Mouse (Mus musculus): ENCODE results near the gene Tmbim6.
"Not testable (repeated sequence)": the region's sequence is repeated elsewhere in the genome, so short reads cannot be mapped to it uniquely, and the experiment has no call there.

The Tmbim6 gene

DNA sequence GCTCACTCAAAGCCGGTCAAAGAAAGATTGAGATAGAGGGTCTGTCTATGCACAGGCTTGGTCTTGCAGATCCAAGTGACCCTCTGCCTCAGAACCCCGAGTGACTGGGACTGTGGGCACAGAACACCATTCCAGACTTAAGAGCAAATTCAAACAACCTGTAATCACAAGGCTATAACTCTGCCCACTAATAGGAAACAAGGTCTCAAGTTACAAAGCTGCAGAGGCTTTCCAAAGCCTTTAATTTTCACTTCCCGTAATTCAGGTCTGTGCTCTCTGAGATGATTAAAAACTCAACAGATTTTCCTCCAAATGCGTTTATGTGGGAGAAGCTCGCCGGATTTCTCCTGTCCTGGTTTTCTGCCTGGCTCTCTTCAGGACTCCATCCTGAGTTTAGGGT lies 8.6 kb upstream of the Tmbim6 start:
- no peak for DNase-seq

DNA sequence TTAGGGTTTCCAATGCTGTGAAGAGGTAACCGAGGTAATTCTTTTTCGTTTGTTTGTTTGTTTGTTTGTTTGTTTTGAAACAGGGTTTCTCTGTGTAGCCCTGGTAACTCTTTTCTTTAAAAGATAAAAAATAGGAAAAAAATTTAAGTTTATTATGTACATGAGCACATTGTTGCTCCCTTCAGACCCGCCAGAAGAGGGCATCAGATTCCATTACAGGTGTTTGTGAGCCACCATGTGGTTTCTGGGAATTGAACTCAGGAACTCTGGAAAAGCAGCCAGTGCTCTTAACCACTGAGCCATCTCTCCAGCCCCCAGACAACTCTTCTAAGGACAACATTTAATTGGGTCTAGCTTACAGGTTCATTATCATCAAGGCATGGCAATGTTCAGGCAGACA lies 6.6 kb upstream of the Tmbim6 start:
- not testable (repeated sequence) for DNase-seq

DNA sequence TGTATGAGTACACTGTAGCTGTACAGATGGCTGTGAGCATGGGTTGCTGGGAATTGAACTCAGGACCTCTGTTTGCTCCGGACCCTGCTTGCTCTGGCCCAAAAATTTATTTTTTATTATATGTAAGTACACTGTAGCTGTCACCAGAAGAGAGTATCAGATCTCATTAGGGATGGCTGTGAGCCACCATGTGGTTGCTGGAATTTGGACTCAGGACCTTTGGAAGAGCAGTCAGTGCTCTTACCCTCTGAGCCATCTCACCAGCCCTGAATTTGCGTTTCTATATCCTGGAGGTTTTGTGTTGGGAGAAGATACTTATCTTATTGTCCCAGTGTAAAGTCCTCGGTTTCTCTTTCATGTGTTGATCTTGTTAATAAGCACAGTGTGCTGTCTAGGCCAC lies 5.9 kb upstream of the Tmbim6 start:
- DNase-seq, result no peak

DNA sequence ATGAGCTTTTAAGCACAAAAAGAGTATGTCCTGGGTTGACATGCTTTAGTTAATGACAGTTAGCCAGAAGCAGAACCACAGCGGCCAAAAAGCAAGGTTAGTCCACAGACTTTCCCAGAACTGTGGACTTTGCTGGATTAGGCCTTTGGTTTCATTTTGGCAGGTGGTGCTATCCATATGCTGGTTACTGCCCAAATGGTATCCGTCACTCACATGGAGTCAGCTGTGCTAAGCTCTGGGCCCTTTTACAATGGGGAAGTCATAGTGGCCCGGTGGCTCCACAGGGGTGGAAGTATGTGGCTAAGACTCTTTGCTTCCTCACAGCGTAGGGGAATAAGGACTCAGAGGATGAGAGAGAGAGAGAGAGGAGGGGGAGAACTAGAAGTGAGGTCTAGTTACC lies 4.7 kb upstream of the Tmbim6 start:
- DNase-seq, result no peak

DNA sequence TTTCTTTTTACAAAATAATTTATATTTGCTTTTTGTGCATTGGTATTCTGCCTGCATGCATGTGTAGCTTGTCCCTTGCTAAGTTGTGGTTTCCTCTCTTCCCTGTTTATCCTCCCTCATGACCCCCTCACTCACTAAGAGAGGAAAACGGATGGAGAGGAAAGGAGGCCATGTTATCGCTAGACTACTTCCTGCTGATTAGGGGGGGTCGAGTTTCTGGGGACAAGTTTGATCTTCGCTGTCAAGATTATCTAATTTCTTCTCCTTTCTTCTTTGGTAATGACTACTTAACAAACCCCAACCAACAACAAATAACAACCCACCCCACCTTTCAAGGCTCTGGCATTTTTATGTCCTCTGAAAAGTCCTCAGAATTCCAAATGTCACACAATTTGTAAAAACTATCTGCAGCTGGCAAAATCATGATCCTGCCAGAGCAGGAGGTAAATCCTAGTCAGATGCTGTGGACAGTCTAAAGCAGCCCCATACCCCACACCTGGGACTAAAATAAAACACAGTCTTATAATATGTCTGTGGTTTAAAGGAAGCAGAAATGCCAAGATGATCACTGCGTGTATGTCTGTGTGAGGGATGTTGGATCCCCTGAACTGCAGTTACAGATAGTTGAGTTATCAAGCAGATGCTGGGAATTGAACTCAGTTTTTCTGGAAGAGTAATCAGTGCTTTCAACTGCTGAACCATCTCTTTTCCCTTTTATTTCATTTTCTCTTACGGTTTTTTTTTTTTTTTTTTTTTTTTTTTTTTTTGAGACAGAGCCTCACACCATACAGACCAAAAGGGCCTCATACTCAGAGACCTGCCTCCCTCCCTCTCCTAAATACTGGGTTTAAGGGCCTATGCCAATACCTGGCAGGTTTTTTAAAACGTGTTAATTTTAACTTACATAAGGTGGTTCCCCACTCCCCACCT lies 1.9 kb upstream of the Tmbim6 start:
- DNase-seq, result no peak

DNA sequence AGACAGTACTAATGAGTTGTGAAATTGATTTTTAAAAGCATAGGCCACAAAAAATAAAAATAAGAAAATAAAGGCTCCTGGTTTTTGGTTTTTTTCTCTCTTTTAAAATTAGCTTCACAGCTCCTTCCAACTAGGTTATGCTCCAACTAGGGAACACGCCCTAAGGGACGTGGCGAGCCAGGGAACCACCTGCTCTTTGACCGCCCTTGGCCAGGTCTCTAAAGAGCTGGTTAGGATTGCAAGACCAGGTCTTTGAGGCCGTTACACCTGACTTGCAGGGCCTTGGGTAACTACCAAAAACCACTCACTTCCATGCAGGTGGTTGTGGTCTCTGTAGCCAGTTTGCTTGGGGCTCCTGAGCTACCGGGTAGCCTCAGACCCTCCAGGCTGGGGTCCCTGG lies 707 bp upstream of the Tmbim6 start:
- no peak for DNase-seq

DNA sequence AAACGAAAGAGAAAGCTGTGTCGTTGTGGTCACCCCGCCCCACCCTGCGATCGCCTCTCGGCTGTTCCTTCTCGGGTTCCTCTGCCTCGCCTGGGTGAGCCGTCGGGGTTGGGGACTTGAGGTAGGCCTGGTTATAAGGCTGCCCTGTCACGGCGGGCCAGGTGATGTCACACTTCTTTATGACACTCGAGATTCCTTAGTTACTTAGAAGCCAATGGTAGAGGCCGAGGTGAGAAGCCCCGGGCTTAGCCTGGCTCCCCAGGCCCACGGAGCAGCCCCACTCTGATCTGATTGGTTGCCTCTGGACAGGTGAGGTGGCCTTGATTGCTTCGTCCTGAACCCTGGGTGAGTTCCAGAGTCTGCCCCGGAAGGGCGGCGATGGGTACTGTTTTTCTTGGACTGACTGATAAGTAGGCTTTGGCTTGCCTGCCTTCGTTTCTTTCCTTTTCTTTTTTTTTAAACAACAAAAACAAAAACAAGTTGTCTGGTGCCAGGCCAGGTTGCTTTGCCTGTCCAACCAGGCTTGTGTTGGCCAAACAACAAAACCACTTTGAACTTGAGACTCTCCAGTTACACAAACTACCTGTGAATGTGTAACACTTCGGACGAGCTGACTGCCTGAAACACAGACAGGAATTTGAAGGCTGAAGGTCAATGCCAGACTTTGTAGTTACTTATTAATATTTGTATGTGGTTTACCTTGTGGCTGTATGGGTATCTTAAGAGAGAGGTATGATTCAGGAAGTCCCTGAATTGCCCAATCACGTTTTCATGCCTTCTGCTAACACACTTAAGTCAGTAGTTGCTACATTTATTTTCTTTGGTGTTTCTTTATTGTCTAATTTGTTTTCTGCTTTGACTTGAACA lies 937 bp downstream of the Tmbim6 start:
- DNase-seq, result peak in 1 of 2 experiments; percentile 59

DNA sequence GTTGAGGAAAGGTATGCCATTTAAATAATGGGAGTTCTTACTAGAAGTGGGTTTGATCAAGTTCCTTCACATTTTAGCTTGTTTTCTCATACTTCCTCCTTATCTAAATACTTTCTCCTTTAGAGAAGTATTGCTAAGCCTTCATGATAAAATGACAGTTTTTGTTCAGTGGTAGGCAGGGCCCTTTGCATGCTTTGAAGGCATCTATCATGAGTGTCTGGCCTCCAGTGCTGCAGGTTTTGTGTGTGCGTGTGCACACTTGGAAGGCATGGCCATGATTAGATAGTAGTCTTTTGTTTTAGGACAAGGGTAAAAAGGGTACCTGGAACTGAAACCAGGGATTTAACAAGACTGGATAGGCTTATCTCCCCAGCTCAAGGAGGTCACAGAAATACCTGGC lies 3.8 kb downstream of the Tmbim6 start:
- no peak for DNase-seq

DNA sequence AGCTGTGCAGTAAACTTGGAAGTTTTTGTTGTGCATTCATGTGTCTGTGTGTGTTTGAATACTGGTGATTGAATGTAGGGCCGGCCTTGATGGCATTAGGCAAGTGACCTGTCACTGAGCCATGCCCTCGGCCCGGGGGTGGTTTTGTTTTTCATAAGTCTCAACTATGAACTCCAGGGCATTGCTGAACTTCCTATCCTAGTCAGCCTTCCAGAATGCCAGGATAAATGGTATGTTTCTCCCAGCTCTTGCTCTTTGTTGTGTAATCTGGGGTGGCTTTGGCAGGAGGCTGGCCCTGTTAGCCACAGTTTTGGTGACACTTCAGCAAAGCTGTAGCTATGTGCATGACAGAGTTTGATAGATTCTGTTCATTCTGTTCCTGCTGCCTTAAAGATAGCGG lies 4.2 kb downstream of the Tmbim6 start:
- DNase-seq, result no peak

DNA sequence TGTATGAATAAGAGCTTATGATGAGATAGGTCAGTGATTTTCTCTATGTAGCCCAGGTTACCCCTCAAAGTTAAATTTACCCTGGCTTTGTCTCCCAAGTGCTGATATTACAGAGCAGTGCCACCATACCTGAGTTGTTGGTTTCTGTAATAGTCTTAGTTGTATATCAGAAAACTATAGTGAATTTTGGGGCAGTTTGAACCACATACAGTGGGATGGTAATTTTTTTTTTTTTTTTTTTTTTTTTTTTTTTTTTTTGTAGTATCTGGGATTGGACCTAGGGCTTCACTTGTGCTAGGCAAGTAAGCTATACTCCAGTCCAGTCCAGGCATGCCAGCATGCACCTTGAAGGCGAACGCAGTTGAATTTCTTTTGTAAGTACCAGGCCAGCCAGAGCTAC lies 4.9 kb downstream of the Tmbim6 start:
- no peak for DNase-seq

DNA sequence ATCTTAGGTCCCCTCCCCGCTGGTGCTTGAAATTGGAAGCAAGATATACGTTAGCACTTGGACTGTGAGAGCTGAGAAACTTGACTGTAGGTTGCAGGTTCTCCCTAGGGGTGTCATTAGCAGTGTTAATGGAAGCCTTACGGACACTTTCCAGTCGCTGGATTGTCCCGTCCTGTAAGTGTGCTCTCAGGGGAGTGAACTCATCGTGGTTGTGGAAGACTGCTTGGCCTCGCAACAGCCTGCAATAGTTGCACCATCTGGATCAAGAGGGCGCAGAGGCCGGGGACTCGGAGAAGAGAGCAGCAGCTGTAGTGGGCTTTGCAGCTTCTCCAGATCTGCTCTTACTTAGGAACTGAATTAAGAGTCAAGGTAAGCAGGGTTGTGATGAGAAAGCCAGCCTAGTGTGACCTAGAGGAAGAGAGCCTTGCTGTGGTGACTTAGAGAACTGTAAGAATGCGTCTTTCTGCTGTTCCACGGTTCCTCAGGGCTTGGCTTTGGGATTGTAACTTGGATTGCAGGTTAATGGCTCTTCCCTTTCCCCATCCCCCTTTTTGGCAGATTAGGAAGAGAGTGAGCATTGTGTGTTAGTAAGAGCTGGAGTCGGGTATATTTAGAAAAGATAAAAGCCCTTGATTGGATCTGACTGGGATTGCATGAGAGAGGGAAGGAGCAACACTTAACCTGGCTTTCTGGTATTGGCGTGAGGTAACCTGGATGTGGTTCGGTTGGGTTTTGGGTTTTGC lies 7.0 kb downstream of the Tmbim6 start:
- no peak for DNase-seq

DNA sequence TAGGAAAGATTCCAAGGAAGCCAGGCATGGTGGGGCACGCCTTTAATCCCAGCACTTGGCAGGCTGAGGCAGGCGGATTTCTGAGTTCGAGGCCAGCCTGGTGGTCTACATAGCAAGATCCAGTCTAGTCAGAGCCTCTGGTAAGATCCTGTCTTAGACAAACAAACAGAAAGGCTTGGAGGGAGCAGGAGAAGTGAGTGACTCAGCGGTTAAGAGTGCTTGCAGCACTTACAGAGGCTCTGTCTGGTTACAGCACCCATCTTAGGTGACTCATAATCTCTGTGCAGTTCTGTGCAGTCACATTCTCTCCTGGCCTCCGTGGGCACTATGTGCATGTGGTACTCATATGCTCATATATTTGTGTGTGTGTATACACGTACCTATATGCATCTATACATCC lies 7.9 kb downstream of the Tmbim6 start:
- no peak for DNase-seq

DNA sequence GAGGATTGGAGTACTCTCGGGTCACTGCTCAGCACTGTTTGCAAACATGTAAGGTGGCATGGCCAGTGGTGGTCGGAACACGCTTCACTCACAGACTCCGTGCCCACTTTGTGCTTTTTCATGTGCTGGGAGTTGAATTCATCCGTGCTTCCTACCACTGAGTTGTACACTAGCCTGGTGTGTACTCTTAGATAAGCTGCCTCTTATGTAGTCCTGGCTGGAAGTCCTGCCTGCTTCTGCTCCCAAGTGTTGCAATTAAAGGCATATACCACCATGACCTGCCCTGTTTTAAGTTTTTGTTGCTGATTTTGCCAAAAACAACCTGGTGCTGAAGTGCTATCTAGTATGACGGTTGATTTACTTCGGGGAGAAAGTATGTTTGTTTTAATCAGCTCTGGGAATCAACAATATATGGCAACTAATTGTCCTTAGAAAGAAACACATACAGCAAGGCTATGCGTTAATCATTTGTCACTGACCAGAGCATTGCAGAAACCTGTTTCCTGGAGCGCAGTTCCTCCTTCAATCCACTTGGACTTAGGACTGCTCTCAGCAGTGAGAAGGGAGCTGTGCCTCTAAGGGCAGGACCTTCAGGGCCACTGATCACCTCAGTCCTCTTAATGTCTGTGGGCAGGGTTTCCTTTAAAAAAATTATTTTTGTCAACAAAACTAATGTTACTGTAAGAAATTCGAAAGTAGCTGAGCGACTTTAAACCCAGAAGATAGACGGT lies 10.6 kb downstream of the Tmbim6 start:
- no peak for DNase-seq

DNA sequence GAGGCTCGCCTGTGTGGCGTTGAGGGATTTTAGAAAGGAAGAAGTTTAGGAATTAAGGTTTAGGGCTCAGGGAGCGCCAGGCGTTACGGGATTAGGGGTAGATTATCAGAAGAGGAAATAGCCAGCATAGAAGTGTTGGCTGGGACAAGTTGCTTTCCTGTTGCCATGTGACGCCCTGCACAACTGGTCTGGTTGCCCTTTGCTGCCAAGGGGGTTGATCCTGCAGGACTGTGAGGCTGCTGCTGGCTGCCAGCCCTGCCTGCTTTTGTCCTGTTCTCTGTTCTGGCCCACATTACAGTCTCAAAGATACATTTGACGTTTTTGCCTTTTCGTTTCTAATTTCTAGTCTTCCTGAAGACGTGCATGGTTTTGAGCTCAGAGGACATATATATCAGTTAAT lies 12.5 kb downstream of the Tmbim6 start:
- DNase-seq, result no peak

DNA sequence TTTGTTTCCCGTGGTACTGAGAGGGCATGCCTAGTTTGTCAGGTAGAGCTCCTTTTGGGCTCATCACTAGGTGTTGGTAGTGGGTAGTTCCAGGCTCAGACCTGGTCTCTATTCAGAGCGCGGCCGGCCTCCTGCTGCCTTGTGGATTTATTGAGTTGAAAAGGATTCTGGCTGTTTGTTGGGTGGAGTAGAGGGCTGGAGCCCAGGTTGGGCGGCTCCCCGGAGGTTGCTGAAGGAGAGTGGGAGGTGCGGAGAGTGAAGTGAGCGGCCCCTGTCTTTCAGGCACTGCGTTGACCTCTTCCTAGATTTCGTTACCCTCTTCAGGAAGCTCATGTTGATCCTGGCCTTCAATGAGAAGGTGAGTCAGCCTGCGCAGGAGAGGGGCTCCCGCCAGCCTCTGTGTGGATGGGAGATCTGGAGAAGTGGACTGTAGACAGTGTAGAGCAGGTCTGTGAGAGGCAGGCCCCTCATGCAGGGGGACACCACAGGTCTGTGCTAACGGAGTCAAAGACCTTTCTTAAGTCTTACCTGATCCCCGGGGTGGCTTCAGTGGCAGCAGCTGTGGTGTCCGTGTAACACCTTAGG lies 14.4 kb downstream of the Tmbim6 start:
- DNase-seq, result no peak

DNA sequence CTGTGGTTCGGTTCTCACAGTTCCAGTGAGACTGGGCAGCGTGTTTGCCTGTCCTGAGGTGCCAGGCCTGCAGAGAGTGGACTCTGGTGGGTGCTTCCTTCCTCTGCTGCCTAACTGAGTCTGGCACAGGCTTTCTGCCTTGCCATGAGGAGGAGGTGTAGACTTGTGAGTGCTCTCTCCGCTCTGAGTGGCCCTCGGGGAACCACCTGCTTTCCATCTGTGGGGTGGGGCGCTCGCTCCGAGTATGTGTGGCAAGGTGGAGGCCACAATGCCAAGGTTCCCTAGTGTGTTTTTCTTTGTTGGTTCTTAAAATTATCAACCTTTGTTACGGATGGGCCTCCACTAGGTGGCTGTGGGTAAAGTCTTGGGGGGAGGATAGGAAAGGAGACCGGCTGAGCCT lies 16.2 kb downstream of the Tmbim6 start:
- no peak for DNase-seq

DNA sequence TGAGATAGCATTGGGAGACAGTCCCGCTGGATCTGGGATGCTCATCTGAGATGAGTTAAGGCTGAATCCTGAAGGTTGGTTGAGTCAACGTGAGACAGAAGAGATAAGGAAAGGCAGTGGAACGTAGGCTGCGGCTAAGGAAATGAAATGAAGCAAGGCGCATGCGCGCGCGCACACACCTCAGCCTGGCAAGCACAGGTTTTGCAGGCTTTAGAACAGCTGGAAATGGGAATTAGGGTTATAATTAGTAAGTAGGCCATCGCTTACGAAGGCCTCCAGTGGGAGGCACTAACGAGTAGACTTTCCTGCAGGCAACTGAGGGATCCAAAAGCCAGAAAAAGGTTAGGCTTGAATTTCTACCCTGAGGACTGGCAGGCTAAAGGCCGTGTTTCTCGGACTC lies 19.1 kb downstream of the Tmbim6 start:
- no peak for DNase-seq

DNA sequence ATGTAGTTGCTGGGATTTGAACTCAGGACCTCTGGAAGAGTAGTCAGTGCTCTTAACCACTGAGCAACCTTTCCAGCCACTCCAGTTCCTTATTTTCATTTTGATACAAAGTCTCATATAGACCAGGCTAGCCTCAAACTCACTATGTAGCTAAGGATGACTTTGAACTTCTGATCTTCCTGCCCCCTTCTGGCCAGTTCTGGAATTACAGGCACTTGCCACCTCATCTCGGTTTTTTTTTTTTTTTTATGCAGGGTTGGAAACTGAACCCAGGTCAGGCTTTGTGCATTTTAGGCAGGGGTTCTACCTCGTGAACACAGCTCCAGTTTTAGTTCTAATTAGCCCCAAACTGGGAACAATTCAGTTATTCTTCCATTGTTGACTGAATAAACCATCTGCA lies 23.1 kb downstream of the Tmbim6 start:
- DNase-seq, result peak; percentile 66 to 74

DNA sequence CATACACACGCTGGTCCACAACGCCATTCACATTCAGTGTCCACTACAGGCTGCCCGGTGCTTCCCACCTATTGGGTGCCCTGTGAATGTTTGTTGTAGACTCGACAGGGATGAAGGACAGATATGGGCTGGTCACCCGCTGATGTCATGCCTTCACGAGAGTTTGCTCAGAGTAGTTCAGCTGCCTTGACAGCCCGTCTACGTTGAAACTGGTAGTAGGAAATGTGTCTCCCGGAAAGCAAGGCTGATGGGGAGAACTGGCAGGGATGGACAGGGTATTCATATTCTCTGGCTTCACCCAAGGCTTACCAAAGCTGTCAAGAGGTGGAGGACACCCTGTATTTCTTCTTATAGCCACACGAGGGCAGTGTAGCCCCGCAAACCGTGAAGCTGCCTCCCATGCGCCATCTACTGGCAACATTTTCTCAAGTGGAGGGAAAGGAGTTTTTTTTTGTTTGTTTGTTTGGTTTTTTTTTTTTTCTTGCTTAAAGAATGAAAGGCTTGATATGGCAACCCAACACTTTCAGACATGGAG lies 23.7 kb downstream of the Tmbim6 start:
- DNase-seq, result peak; percentile 82 to 90

DNA sequence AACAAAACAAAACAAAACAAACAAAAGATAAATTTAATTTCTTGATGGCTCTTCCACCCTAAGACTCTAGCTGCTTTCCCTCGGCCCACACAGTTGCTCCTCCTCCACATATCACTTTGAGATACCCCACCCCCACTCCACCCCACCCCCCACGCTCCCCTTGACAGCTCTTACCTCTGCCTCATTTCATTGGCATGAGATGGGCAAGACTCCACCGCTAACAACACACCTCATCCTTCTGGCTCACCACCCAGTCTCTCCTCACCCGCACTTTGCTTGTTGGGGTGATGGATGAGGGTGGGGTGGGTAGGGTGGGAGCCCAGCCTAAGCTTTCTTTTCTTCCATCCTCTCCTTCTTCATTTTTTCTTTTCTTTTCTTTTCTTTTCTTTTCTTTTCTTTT lies 24.3 kb downstream of the Tmbim6 start:
- DNase-seq, result no peak

DNA sequence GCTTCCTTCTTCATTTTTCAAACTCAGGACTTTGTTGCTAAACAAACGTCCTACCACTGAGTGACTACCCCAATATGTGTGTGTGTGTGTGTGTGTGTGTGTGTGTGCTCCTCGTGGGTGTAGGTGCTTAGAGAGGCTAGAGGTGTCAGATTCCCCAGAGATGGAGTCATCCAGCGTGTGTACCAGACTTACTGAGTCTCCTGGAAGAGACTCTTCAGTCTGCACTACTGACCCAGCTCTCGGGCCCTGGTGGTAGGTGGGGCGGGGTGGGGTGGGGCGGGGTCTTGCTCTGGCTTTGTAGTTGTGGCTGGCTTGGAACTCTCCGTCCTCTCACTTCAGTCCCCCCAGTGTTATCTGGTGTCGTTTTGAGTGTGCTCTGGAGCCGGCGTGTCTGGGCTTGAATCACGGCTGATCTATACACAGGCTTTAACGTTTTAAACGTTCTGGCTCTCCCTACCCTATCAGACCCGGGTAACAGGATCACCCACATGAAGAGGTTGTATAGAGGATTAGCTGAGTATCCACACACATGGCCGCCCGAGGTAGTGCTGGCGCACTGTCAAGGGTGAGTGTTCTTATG lies 25.1 kb downstream of the Tmbim6 start:
- no peak for DNase-seq

DNA sequence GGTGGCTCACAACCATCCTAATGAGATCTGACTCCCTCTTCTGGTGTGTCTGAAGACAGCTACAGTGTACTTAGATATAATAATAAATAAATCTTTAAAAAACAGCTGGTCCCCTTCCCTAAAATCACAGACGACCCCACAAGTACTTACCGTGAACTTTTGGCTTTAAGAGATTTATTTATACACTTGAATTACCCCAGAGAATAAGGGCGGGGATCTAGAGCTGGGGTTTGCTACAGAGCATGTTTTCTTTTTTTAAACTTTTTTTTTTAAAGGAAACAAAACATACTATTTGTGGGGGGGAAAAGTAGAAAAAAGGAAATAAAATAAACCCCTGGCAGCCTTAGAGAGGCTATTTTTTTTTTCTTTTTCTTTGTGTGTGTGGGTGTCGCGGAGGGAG lies 27.4 kb downstream of the Tmbim6 start:
- no peak for DNase-seq

Measured in cerebellum, adult 18-20 months (tissue).